Mouse (Mus musculus): ENCODE results near the gene Scaper. TPM values are rescaled to one million over a fixed set of nuclear protein-coding genes. Genes with fewer than 3 reads are reported as not detected.

Scaper gene
- polyA plus RNA-seq (2012; rRNA removed): 3.7 and 4.0 TPM in 2 replicates

GRCm38 (mm10) chr9:55937664-55938617 lies at the start of gene Scaper:
TSS of gene Scaper (minus strand) at chr9:55938119.
- peak within 1 kb of the TSS; percentile 81 for H3K27ac ChIP-seq (ENCODE audit: insufficient read depth, low read length)
- under 1% methylated on average over 48 of the region's 60 CpGs for WGBS
- H3K36me3 ChIP-seq (ENCODE audit: control insufficient read depth, insufficient read depth, low read length): no peaks in the 10 kb centered on the region; the same call in 1 of the 2 replicates
- DNase-seq (ENCODE audit: low read depth in 1 of 2, low spot score in 2 of 2): peak; percentile 86 to 91
- peaks cover 1% of the 10 kb centered on the region for H3K4me1 ChIP-seq (ENCODE audit: control insufficient read depth, insufficient read depth, insufficient read length)
- H3K27me3 ChIP-seq (ENCODE audit: control insufficient read depth, insufficient read depth, low read length): no peaks in the 10 kb centered on the region
- peak; percentile 66 for TF ChIP-seq POLR2A (IDR thresholded peaks at IDR 0.05; ENCODE audit: low read depth, low read length)
- peak; percentile 7; the same call in 1 of the 2 replicates for TF ChIP-seq CTCF (IDR thresholded peaks at IDR 0.05; ENCODE audit: extremely low read depth, insufficient read depth, insufficient read length, insufficient replicate concordance)
- peak within 1 kb of the TSS; percentile 96 for H3K4me3 ChIP-seq (ENCODE audit: extremely low read depth, insufficient read depth, insufficient read length)

- Histone ChIP-seq H3K27ac (ENCODE audit: insufficient read depth, low read length) (no peak overlapping the region), H3K27me3 (ENCODE audit: control insufficient read depth, insufficient read depth, low read length) (no peaks in the 10 kb centered on the region), H3K36me3 (ENCODE audit: control insufficient read depth, insufficient read depth, low read length) (no peaks in the 10 kb centered on the region), H3K4me3 (ENCODE audit: extremely low read depth, insufficient read depth, insufficient read length) (no peak overlapping the region), H3K4me1 (ENCODE audit: control insufficient read depth, insufficient read depth, insufficient read length) (no peaks in the 10 kb centered on the region)
- peak in 1 of 2 experiments; percentile 38 for DNase-seq (ENCODE audit: low read depth in 1 of 2, low spot score in 2 of 2)
- WGBS: 28% methylated on average over 1 of the region's 1 CpGs
- no peak for TF ChIP-seq POLR2A (IDR thresholded peaks at IDR 0.05; ENCODE audit: low read depth, low read length)
- TF ChIP-seq CTCF (IDR thresholded peaks at IDR 0.05; ENCODE audit: extremely low read depth, insufficient read depth, insufficient read length, insufficient replicate concordance): no peak
These were observed 8.9 kb upstream of the Scaper start for GRCm38 (mm10) chr9:55946819-55947218.

- H3K4me3 ChIP-seq (ENCODE audit: extremely low read depth, insufficient read depth, insufficient read length): no peak overlapping the region
- peaks cover 1% of the 10 kb centered on the region for H3K4me1 ChIP-seq (ENCODE audit: control insufficient read depth, insufficient read depth, insufficient read length)
- H3K27ac ChIP-seq (ENCODE audit: insufficient read depth, low read length): no peak overlapping the region
- H3K36me3 ChIP-seq (ENCODE audit: control insufficient read depth, insufficient read depth, low read length): no peaks in the 10 kb centered on the region; the same call in 1 of the 2 replicates
- no peak for DNase-seq (ENCODE audit: low read depth in 1 of 2, low spot score in 2 of 2)
- no peaks in the 10 kb centered on the region for H3K27me3 ChIP-seq (ENCODE audit: control insufficient read depth, insufficient read depth, low read length)
- TF ChIP-seq POLR2A (IDR thresholded peaks at IDR 0.05; ENCODE audit: low read depth, low read length) (no peak), CTCF (IDR thresholded peaks at IDR 0.05; ENCODE audit: extremely low read depth, insufficient read depth, insufficient read length, insufficient replicate concordance) (no peak)
These were observed 3.4 kb upstream of the Scaper start for GRCm38 (mm10) chr9:55941356-55941755.

- WGBS: 12% methylated on average over 6 of the region's 6 CpGs
- H3K27me3 ChIP-seq (ENCODE audit: control insufficient read depth, insufficient read depth, low read length): no peaks in the 10 kb centered on the region
- H3K4me1 ChIP-seq (ENCODE audit: control insufficient read depth, insufficient read depth, insufficient read length): peaks cover 1% of the 10 kb centered on the region
- H3K4me3 ChIP-seq (ENCODE audit: extremely low read depth, insufficient read depth, insufficient read length): peak overlapping the region; percentile 90
- DNase-seq (ENCODE audit: low read depth in 1 of 2, low spot score in 2 of 2): no peak
- no peak overlapping the region for H3K27ac ChIP-seq (ENCODE audit: insufficient read depth, low read length)
- TF ChIP-seq CTCF (IDR thresholded peaks at IDR 0.05; ENCODE audit: extremely low read depth, insufficient read depth, insufficient read length, insufficient replicate concordance) (no peak), POLR2A (IDR thresholded peaks at IDR 0.05; ENCODE audit: low read depth, low read length) (no peak)
- no peaks in the 10 kb centered on the region; the same call in 1 of the 2 replicates for H3K36me3 ChIP-seq (ENCODE audit: control insufficient read depth, insufficient read depth, low read length)
These were observed 683 bp upstream of the Scaper start for GRCm38 (mm10) chr9:55938618-55938985.

- Histone ChIP-seq H3K27me3 (ENCODE audit: control insufficient read depth, insufficient read depth, low read length) (no peaks in the 10 kb centered on the region), H3K36me3 (ENCODE audit: control insufficient read depth, insufficient read depth, low read length) (no peaks in the 10 kb centered on the region; the same call in 1 of the 2 replicates), H3K27ac (ENCODE audit: insufficient read depth, low read length) (no peak overlapping the region), H3K4me1 (ENCODE audit: control insufficient read depth, insufficient read depth, insufficient read length) (peaks cover 1% of the 10 kb centered on the region), H3K4me3 (ENCODE audit: extremely low read depth, insufficient read depth, insufficient read length) (peak overlapping the region; percentile 96)
- TF ChIP-seq POLR2A (IDR thresholded peaks at IDR 0.05; ENCODE audit: low read depth, low read length) (no peak), CTCF (IDR thresholded peaks at IDR 0.05; ENCODE audit: extremely low read depth, insufficient read depth, insufficient read length, insufficient replicate concordance) (no peak)
- 38% methylated on average over 5 of the region's 5 CpGs for WGBS
- no peak for DNase-seq (ENCODE audit: low read depth in 1 of 2, low spot score in 2 of 2)
These were observed 675 bp downstream of the Scaper start for GRCm38 (mm10) chr9:55937224-55937663.

- TF ChIP-seq CTCF (IDR thresholded peaks at IDR 0.05; ENCODE audit: extremely low read depth, insufficient read depth, insufficient read length, insufficient replicate concordance): no peak
- no peak for TF ChIP-seq POLR2A (IDR thresholded peaks at IDR 0.05; ENCODE audit: low read depth, low read length)
- Histone ChIP-seq H3K27me3 (ENCODE audit: control insufficient read depth, insufficient read depth, low read length) (no peaks in the 10 kb centered on the region), H3K27ac (ENCODE audit: insufficient read depth, low read length) (no peak overlapping the region), H3K4me3 (ENCODE audit: extremely low read depth, insufficient read depth, insufficient read length) (no peak overlapping the region), H3K36me3 (ENCODE audit: control insufficient read depth, insufficient read depth, low read length) (no peaks in the 10 kb centered on the region), H3K4me1 (ENCODE audit: control insufficient read depth, insufficient read depth, insufficient read length) (no peaks in the 10 kb centered on the region; the same call in 1 of the 2 replicates)
- DNase-seq (ENCODE audit: low read depth in 1 of 2, low spot score in 2 of 2): no peak
- WGBS: 37% methylated on average over 1 of the region's 1 CpGs
These were observed 5.4 kb downstream of the Scaper start for GRCm38 (mm10) chr9:55932482-55932881.

Measured in spleen, adult 2 months (tissue).